Mouse (Mus musculus): ENCODE results near the gene Nav2.

Nav2 gene

DNA sequence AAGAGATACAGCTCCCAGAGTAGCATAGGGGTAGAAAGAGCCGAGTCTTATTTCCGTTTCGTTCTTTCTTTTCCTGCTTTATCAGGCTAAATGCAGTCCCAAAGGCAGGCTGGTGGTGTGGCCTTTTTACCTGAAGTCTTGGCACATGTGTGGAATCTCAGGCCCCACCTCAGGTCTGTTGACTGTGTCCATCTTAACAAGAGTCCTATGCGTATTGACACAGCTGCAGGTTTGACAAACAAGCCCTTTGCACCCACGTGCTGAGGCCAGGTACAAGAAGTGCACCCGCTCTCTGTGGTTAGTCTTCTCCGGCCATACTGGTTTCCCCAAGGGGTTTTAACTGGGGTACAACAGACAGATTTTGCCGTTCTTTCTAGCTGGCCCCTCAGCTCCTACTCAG is 256.4 kb downstream of the Nav2 start:
- no peak for DNase-seq

DNA sequence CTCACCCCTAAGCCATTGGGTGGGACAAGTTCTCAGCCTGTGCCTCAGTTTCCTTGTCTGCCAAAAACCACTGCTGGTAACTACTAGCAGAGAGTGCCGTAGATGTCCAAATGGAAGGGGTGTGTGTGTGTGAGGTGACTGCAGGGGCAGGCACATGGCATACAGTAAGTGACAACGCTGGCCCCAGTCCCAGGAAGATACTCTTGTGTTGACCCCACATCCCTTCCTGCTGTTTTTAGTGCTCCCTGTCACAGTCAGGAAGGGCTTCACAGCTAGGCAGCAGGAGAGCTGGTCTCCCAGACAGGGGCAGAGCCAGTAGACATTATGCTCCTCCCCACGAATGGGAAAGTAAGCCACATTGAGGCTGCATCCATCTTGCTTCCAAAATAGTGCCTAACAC is 264.4 kb downstream of the Nav2 start:
- DNase-seq = peak; percentile 36 to 41

DNA sequence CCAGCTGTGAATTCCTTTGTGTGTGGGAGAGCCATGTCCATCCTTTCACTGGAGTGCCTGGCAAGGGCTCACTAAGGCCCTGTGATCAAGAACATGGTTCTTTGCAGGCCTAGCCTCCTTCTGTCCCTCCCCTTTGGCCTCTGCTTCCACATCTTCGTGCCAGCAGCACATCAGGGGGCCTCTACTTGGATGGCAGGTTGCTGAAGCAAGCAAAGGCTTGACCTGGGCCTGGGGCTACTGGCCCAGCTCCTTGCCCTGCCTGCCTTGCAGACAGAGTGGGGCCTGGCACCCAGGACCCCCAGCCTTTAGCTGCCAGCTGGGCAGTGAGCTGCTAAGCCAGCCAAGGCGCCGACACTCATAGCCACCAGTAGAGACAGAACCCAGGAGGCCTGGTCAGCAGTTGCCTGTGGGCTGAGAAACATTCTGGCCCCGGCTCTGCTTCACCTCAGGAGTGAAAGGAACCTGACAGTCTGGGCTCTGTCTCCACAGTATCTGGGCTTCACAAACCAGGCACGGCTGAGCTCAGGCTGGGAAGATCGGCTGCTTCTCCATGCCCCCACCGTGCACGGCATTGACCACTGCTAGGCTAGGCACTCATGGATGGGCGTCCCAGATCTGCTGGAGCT is 267.4 kb downstream of the Nav2 start:
- no peak for DNase-seq

DNA sequence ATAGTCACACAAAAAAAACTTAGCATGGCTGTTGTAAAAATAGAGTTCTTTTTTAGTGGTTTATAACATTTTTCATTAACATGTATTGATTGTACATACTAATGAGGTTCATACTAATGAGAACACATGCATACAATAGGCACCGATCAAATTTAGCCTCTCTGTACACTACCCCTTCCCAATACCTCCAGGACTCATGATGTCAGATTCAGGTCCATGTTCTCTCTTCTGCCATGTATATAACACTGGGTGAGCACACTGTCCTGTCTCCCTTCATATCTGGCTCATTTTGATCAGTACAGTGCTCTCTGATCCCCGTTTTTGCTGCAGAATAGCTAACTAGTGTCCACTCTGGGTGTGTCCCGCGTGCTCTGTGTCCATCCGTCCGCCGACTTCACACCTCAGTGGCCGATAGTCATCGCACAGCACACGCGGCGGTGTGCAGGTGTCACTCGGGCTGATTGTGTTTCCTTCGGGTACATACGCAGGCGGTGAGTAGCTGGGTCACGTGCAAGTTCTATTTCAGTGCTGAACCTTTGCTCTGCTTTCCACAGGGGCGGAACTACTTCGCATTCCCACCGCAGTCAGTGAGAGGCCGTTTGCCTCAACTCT is 268.2 kb downstream of the Nav2 start:
- peak; percentile 8 to 9 for DNase-seq

DNA sequence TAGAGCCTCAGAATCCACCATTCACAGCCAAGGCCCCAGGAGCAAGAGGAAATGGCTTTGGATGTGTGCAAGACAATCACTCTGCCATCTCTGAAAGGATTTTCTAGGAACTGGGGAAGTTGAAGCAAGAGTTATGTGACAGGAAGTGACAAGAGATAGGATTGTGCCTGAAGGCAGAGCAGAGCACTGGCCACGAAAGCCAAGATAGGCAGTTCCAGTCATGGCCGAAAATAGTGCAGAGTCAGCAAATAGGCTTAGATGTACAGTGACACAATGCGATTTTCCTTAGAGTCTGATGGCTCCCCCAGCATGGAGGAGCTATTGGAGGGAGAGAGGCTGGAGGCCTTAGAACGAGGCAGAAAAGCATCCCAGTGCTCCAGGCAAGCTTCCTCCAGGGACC is 269.7 kb downstream of the Nav2 start:
- no peak for DNase-seq

DNA sequence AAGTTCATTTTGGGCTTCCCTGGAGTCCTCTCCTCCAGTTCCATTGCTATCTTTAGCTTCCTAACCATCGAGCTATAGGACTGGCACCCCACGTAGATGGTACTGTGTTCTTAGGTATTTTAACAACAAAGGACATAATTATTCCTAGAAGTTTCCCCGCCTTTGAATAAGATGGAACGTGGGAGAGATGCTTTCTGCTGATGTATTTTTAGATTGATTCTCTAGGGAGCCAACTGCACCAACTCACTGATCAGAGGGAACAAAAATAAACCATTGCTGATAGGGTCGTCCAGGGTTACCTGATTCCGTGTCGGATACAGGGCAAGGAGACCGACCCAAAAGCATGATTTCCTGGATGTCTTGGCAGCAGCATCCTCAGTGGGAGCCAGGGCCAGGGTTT is 272.5 kb downstream of the Nav2 start:
- no peak for DNase-seq

DNA sequence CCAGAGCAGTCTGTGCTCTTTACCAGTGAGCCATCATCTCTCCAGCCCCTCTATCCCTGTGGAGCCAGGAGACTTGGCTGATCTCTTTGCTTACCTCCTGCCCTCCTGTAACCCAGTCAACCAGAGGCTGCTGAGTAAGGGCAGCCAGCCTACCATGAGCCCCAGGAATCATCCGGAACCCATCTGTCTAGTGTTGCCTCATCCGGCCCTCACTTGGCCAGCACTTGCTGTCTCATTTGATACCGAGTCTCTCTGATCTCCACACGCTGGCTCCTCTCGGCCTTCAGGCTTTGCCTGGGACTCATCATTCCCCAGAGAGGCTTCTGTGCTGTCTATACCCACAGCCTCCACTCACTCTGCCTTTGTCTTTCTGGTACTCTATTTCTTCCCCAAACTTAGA is 273.9 kb downstream of the Nav2 start:
- no peak for DNase-seq

DNA sequence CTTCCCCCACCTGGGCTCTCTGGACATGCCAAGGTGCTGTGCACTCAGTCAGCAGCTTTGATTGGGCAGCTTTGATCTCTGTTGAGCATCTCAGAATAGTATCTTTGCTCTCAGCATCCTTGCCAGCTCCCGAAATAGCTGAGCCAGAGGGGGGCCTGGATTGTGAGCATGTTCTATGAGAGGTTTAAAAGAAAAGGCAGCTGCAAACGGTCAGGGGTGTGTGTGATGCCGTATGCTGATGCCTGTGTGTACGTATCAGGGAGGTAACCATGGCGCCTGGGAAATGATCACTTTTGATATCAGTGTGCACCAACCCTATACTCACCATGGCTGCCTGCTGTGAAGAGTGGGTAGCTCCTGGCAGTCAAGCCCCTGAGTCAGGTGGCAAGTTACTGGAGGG is 275.2 kb downstream of the Nav2 start:
- no peak for DNase-seq

DNA sequence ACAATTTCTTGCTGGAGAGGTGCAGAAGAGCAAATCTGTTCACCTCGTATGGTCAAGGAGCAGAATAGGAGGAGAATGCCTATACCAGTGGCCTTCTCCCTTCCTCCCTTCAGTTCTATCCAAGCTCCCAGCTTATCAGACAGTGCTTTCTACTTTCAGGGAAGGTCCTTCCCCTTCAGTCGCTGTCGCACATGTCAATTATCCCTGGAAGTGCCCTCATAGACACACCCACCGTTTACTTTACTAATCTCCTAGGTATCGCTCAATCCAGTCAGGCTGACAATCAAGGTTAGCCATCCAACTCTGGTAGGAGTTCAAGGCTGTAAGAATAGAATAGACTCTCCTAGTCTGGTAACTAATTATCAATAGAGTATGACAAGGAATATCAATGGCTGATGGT is 277.5 kb downstream of the Nav2 start:
- DNase-seq = no peak

DNA sequence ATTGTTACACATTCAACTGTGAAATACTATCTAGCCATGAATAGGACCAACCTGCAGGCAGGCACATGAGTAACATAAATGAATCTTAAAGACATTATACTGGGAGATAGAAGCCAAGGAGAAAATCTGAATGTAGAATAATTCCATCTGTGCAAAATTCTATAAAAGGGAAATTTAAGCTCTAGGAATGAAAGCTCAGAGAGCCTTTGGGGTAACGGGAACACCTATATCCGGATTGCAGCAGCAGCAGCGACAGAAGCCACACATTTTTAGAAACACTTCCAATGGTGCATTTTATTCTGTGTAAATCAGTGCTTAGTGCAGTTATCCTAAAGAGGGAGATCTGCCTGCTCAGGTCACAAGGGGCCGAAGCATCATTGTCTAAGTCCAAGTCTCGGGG is 280.8 kb downstream of the Nav2 start:
- no peak for DNase-seq

DNA sequence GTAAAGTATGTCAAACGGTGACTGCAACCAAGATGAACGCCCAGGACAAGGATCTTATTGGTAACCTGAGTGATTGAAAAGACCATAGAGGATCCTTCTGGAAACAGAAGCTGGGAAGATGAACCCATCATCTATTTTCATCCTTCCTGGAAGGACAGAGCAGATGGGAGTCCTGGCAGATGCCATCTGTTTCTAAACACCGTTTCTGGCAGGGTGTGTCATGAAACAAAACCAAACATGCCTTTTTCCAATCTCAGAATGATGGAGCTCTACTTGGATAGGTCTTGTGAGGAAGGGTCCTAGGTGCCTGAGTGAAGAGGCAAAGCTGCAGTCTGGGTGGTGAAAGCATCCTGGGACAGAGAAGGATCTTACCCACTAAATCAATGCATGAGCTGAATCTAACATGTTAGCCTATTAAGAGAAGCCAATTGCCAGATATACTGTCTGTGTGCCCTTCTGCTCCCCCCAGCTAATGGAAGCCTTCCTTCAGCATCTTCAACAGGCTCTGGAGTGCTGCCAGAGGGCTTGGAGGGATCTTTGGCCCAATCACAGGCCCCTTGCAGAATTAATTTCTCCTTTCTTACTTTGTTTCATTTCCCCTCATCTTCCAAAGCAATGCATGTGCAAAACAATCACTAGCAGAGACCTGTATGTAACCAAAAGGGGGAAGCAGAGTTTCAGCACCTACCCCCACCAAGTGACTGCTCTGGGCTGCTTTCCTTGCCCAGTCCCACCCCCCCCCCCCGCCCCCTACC is 281.9 kb downstream of the Nav2 start:
- no peak for DNase-seq

DNA sequence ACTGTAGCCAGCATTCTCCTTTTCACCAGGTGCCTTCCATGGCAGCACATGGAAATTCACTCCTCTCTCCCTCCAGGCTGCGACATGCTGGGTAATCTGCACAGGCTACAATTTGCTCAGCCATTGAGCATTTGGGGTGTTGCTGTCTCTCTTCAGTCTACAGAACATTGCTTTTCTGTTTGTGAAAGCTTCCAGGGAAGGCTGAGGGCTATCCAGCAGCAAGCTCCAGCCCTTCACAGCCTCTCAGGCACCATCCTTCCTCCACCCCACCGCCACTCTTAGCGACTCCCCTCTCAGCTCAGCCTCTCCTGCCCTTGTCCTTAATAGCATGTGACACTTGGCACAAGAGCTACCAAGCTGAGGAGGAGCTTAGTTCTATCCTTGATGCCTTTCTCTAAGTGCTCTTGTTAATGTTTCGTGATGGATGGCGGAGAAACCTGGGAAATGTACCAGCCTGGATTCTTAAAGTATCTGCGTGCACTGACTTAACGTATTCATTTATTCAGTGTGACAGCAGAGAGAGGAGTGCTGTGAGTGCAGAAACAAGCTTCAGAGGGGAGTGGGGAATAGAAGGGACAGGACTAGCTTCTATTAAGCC is 282.7 kb downstream of the Nav2 start:
- no peak for DNase-seq

DNA sequence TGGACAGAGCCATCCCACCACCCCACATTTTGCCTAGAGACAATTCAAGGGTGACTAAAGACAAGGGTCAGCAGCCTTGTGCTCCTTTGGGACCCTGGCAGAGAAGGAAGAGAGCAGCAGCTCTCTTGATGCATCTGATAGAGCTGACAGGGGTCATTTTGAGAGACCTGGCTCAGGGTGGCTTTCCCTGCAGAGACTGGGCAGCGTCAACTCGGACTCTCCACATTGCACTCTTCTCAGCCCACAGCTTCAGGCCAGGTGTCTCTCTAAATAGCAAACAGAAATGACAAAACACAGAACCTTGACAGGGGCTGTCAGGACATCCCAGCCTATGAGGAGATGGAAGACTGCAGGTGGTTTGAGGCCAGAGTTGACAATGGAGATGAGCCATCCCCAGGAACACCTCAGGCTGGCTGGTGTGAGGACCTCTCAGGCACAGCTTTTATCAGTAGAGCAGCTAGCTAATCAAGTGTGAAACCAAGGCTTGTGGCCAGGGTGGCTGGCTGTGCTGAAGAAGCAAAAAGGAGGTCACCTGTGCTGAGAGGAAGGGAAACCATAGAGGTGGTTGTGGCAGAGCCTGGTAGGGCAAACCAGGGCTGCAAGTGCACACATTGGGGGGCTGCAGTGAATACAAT is 283.7 kb downstream of the Nav2 start:
- no peak for DNase-seq

DNA sequence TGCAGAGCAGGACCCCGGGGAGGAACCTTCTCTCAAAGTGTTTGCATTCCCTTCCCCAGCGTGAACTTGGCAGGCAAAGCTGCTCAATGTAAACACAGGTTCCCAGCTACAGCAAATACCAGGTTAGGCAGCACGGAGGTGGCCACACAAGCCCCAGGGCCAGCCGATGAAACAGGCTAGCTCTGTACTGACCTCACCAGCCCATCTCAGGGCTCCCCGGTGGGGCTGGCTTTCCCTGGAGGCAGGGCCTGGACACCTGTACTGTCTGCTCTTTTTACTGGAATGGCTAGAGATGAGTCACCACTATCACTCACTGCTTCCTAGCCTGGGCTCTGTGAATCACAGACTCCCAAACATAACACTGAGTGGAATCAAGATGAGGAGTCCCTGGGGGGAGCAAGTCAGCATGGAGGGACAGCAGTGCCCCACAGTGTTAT is 287.2 kb downstream of the Nav2 start:
- DNase-seq = no peak

DNA sequence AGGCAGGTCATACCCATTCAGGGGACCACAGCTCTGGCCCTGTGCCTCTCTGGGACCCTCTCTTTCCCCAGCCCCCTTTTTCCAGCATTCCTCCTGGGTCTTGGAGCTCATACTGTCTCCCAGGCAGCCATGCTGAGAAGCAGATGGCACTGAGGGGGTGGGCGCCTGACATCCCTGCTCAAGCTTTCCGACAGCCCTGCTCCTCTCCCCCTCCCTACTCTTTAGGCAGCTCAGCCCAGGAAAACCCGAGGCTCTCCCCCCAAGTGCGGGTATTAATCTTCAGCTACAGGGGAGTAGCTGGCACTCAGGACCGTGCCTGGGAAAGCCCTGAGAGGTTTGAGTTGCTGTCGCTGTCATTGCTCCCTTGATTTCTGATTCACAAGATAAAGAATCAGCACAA is 290.9 kb downstream of the Nav2 start:
- DNase-seq = no peak

DNA sequence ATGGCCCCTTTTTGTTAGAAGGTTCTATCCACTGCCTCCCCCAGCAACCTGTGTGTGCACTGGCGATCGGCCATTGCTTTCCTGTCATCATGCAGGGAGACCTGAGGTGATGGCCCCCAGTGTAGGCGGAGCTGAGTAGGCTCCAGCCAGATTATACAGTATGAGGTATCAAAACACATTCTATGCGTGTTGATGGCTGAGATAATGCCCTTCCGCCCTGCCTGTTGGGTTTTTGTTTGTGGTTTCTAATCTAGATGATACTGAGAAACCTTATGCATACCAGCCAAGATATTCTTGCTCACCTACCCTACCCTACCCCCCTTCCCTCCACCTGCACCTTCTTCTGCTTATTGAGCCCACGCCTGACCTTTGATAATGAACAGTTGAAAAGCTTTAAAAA is 291.8 kb downstream of the Nav2 start:
- DNase-seq = no peak

DNA sequence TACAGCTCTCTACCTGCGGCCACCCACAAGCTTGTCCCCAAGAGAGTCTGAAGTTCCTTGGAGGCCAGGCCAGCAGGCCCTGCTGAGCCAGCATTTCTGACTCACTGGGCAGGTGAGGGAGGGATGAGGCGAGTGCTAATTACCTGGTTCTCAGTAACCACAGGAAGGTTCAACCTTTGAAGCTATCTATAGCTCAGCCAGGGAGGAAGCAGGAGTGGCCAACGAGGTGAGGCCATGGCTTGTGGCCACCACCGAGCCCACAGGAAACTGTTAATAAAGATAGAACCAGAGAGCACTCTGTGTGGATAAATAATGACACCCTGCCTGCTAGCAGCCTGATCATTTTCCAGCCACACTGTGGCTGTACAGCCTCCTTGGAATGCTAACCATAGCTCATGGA is 294.5 kb downstream of the Nav2 start:
- peak in 1 of 2 experiments; percentile 22 for DNase-seq

DNA sequence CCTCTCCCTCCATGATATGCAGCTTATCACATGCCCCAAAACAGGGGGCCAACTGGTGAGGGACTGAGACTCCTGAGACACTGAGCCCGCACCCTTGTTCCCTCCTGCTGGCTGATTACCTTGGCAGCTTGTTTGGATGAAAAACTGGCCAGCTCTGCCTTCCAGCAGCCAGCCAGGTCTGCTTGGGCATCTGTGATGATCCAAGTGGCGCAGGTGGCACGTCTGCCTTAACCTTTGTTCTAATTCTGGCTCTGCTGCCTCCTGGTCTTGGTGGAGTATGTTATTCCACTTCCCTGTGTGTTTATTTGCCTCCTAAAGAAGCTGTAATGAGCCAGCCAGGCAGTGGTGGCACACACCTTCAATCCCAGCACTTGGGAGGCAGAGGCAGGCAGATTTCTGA is 296.3 kb downstream of the Nav2 start:
- DNase-seq = peak; percentile 46 to 58

DNA sequence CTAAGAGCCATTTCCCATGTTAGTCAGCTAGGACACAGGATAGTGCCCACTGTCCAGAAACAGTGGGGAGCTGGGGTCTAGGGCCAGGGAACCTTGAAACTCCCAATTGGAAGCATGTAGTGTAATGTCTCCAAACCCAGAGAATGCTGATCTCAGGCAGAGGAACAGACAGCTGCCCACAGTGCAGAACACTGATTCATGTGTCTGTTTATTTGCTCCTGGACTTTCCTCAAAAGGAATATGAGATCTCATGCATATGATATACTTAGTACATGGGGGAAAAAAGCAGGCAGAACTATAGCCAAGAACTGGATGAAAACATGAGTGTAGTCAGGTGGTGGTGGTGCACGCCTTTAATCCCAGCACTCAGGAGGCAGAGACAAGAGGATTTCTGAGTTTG is 297.0 kb downstream of the Nav2 start:
- DNase-seq = no peak

DNA sequence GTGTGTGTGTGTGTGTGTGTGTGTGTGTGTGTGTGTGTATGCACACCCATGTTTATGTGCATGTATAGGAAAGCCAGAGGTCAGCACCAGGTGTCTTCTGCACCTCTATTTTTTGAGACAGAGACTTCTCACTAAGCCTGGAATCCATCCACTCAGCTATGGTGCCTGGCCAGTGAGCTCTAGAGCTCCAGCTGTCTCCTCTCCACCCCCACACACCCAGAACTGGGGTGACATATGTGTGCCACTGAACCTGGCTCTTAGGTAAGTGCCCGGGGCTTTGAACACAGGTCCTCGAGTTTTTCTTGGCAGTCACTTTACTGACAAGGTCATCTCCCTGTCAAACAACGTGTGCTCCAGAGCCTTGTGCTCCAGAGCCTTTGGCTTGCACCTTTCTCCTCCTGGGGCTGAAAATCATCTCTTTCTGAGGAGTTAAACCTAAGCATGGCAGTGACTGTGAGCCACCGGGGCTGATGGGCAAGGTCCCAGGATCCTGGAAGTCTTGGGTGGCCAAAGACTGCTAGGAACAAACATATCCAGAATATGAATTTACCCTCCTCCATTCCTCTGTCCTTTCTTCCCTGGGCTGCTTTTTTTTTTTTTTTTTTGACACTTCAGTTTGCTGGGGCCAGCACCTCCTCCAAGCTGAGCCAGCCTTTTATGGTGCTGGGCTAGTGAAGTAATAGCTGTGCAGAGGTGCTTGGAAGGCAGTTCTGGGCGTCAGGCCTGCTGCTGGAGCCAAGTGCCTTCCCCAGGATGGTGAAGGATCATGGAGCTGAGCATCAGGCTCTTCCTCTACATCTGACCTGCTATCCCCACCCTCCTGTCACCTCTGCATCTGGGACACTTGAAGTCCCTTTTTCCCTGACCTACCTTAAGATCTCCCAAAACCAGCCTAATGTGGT is 298.5 kb downstream of the Nav2 start:
- DNase-seq = no peak

DNA sequence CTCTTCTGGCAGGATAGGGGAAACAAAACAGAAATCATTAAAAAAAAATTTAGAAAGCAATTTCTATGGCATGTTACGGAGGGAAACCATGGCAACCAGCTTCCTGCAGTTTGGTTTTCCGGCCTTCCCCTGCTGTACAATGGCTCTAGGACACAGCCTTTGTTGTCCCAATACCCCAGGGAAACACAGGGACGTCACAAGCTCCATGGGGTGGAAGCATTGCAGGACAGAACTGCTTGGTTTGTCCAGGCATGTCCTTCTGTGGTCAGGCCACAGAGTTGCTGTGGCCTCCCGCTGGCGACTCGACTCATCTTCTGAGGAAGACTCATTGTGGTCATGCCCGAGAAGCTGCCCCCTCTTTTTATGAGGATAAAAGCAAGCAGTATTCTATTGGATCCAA is 301.0 kb downstream of the Nav2 start:
- DNase-seq = peak; percentile 67 to 77

DNA sequence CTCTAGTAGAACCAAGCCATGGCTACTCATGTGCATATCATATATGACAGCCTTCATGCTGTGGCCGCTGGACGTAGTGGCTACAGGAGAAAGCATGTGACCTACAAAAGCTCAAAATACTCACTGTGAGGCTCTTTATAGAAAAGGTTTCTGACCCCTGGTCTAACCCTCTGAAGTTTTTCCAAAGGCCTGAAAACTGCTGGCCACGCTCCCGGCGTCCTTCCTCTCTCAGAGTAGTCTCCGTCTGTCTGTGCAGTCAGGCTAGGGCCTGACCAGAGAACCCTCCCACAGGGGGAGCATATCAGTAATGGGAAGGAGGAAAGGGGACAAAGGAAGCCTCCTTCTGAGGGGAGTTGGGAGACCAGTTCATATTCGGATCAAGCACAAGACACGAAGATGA is 302.2 kb downstream of the Nav2 start:
- peak; percentile 40 to 53 for DNase-seq

Measured in kidney, postnatal 36 days (tissue).